Mouse (Mus musculus) megakaryocyte, embryonic 14.5 days (primary cell): ENCODE measurements at regions not wholly inside any gene's neighbourhood (a gene's known extent, or its start where the extent isn't known, plus 50 kb on each side); places are given as distances from the start of the nearest gene placed in this dataset.

Experiments
- FLI1 ChIP-seq: IDR thresholded peaks from 2 replicates; pipeline ENCODE4 v1.6.1; 2012; ENCODE audit warnings: low read length, inconsistent platforms, mixed read lengths
- GATA1 ChIP-seq: IDR thresholded peaks from 3 replicates; pipeline ENCODE4 v1.6.1; 2012; ENCODE audit warnings: mixed read lengths, low read length, inconsistent platforms, borderline replicate concordance

- TF ChIP-seq GATA1 (no peak), FLI1 (no peak)
Measured at GRCm38 (mm10) chr15:96794177-96794719, 94.7 kb upstream of the Slc38a2 start.
